Mouse (Mus musculus) G1E (cell line): ENCODE data around the gene Cnfn.

Experiments
- CTCF ChIP-seq: IDR thresholded peaks from 2 replicates; pipeline ENCODE4 v1.5.1; 2012; ENCODE audit warnings: low read depth, low read length, inconsistent platforms, mixed read lengths
- GATA1 ChIP-seq: IDR thresholded peaks from 2 replicates; pipeline ENCODE4 v1.6.1; 2012; ENCODE audit warnings: borderline replicate concordance, low read length, inconsistent platforms, mixed read lengths
- GATA2 ChIP-seq: IDR thresholded peaks from 2 replicates; pipeline ENCODE4 v1.6.1; 2012; ENCODE audit warnings: low read depth, low read length, inconsistent platforms, borderline replicate concordance
- POLR2AphosphoS5 ChIP-seq: IDR thresholded peaks from 2 replicates; pipeline ENCODE4 v1.6.1; 2012; ENCODE audit warnings: low read depth, low read length, inconsistent platforms; ENCODE audit not compliant: insufficient replicate concordance
- TAL1 ChIP-seq: conservative IDR thresholded peaks from 2 replicates; pipeline ENCODE4 v1.6.1; 2012; ENCODE audit warnings: low read depth, low read length, inconsistent platforms, mixed read lengths

GRCm38 (mm10) chr7:25401986-25402385 lies 32.5 kb upstream of the Cnfn start:
- TF ChIP-seq CTCF (no peak), POLR2AphosphoS5 (no peak), GATA1 (no peak), GATA2 (no peak), TAL1 (no peak)
